Mouse (Mus musculus): ENCODE results near the gene Slc28a1. TPM values are rescaled to one million over a fixed set of nuclear protein-coding genes. Genes with fewer than 3 reads are reported as not detected.

Slc28a1 gene
- polyA plus RNA-seq, 1 experiment from 2014 or later = 0.05 TPM

DNA sequence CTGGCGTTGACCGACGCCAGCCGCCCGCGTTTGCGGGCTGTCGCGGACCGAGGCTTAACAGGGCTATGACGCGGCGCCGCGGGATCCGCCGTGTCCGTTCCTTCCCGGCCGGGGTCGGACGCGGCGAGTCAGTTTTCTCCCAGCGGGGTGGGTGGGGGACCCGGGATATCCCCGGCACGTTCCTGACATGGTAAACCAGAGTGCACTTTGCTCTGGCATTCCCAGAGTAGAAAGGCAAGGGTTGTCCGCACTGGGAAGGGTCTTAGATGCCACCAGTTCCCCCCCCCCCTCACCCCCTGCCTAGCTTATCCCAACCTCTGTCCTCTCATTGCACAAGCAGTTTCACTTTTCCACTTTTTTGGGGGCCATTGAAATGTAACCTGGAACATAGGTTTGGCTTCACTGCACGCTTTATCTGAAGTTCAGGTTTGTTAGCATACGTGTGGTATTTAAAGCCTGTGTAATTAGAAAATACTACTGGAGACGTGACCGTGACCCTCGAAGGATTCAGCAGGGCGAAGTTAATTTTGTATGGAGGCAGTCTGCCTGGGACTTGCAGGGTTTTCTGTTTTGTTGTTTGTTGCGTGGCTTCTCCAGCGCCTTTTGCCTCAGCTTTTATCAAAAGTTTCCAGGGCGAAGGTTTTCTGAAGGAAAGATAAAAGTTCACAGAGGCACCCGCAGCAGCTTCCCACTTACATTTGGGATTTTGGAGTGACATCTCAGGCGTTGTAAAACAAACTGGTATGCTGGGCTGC lies 99.7 kb downstream of the Slc28a1 start:
- 4% methylated on average over 40 of the region's 40 CpGs for WGBS
- Histone ChIP-seq H3K4me1 (peaks cover 21% of the 10 kb centered on the region), H3K9me3 (replicated peaks) (no peaks in the 10 kb centered on the region), H3K36me3 (no peaks in the 10 kb centered on the region), H3K27me3 (replicated peaks) (peaks cover 58% of the 10 kb centered on the region), H3K4me3 (replicated peaks) (peak overlapping the region; percentile 48), H3K27ac (replicated peaks) (no peak overlapping the region), H3K4me2 (peak overlapping the region; percentile 61), H3K9ac (replicated peaks) (peak overlapping the region; percentile 26; the same call in 1 of the 2 replicates)
- no peak for ATAC-seq (ENCODE audit: low FRiP score)

DNA sequence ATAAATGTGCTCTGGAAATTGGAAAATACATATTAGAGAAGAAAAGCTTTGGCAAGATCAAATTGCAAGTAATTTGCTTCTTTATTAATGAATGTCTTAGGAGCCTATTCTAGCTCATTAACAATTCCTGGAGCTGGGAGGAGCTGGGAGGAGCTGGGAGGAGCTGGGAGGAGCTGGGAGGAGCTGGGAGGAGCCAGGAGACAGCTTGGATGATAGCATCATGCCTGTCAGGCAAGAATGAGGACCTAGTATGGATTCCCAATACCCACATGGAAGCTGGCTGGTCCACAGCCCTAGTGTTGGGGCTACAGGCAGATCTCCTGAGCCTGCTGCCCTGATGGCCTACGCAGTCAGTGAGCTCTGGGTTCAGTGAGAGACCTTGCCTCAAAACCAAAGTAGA lies 101.4 kb downstream of the Slc28a1 start:
- no peak overlapping the region for H3K9ac ChIP-seq (replicated peaks)
- H3K4me2 ChIP-seq = no peak overlapping the region
- no peak for ATAC-seq (ENCODE audit: low FRiP score)
- no peaks in the 10 kb centered on the region for H3K36me3 ChIP-seq
- H3K9me3 ChIP-seq (replicated peaks) = no peaks in the 10 kb centered on the region
- H3K27ac ChIP-seq (replicated peaks) = no peak overlapping the region
- H3K4me1 ChIP-seq = peaks cover 21% of the 10 kb centered on the region
- peaks cover 50% of the 10 kb centered on the region for H3K27me3 ChIP-seq (replicated peaks)
- 77% methylated on average over 1 of the region's 1 CpGs for whole genome bisulfite sequencing
- H3K4me3 ChIP-seq (replicated peaks) = no peak overlapping the region

DNA sequence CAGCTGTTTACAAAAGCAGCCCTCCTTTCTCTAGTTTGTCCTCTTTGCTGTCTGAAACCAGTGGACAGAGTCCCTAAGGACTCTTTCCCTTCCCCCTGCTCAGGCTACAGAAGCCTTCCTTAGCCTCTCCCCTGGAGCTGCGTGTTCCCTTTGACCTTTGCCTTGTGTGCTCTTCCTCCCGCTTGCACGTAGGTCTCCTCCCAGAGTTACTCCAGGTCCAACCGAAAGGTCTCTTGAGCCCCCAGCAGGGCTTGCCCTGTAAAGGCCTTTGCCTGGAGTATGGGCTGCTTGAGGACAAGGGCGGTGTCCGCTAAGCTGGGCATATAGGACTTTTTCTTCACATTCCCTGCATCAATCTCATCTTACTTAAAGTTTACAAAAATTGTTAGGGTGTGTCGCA lies 104.7 kb downstream of the Slc28a1 start:
- 72% methylated on average over 7 of the region's 7 CpGs for WGBS
- no peak for ATAC-seq (ENCODE audit: low FRiP score)
- Histone ChIP-seq H3K27me3 (replicated peaks) (peaks cover 18% of the 10 kb centered on the region), H3K9me3 (replicated peaks) (no peaks in the 10 kb centered on the region), H3K4me2 (no peak overlapping the region), H3K36me3 (no peaks in the 10 kb centered on the region), H3K4me1 (no peaks in the 10 kb centered on the region), H3K27ac (replicated peaks) (no peak overlapping the region), H3K4me3 (replicated peaks) (no peak overlapping the region), H3K9ac (replicated peaks) (no peak overlapping the region)

Other genes starting within 250 kb of the Slc28a1 start
- gene Wdr73, start 213.5 kb upstream of the Slc28a1 start, polyA plus RNA-seq (2015; fragmentation: Nextera tagmentation; extraction: Ambion mirVana) = 33.0 and 35.0 TPM in 2 replicates
- gene Nmb, start 209.7 kb upstream of the Slc28a1 start, polyA plus RNA-seq (2015; fragmentation: Nextera tagmentation; extraction: Ambion mirVana) = 6.4 and 7.2 TPM in 2 replicates
- gene Sec11a, start 167.0 kb upstream of the Slc28a1 start, polyA plus RNA-seq (2015; fragmentation: Nextera tagmentation; extraction: Ambion mirVana) = 145 and 160 TPM in 2 replicates
- gene Zfp592, start 121.1 kb upstream of the Slc28a1 start, polyA plus RNA-seq (2015; fragmentation: Nextera tagmentation; extraction: Ambion mirVana) = 9.9 and 10.0 TPM in 2 replicates
- gene Alpk3, start 57.2 kb upstream of the Slc28a1 start, polyA plus RNA-seq (2015; fragmentation: Nextera tagmentation; extraction: Ambion mirVana) = 0.47 and 0.49 TPM in 2 replicates
- gene Pde8a, start 98.8 kb downstream of the Slc28a1 start, polyA plus RNA-seq (2015; fragmentation: Nextera tagmentation; extraction: Ambion mirVana) = 2.5 TPM in 2 replicates
- gene Rps17, start 230.5 kb downstream of the Slc28a1 start, polyA plus RNA-seq (2015; fragmentation: Nextera tagmentation; extraction: Ambion mirVana) = 750 and 812 TPM in 2 replicates

All from neural tube, embryonic 15.5 days (tissue).